Mouse (Mus musculus) CH12.LX (cell line): ENCODE measurements around the gene Taf8.

Experiments used
- CTCF ChIP-seq, 2 experiments: IDR thresholded peaks in 1 of 2; conservative IDR thresholded peaks in 1 of 2; 2 replicates each; pipeline ENCODE4 v1.5.1; 2011 to 2012; ENCODE audit warnings: low read depth in 2 of 2, low read length in 2 of 2, improper control_type of control experiment in 1 of 2, inconsistent platforms in 1 of 2, mild to moderate bottlenecking in 1 of 2, moderate library complexity in 1 of 2
- EP300 ChIP-seq: IDR thresholded peaks from 2 replicates; pipeline ENCODE4 v1.6.1; 2011; ENCODE audit warnings: low read length, improper control_type of control experiment
- MAX ChIP-seq: IDR thresholded peaks from 2 replicates; pipeline ENCODE4 v1.6.1; 2011; ENCODE audit warnings: low read length, improper control_type of control experiment
- MAZ ChIP-seq: IDR thresholded peaks from 2 replicates; pipeline ENCODE4 v1.6.1; 2012; ENCODE audit warnings: low read depth, mild to moderate bottlenecking, inconsistent platforms, low read length, improper control_type of control experiment, moderate library complexity
- MEF2A ChIP-seq: IDR thresholded peaks from 2 replicates; pipeline ENCODE4 v1.6.1; 2014; ENCODE audit warnings: low read depth, mild to moderate bottlenecking, inconsistent platforms, low read length, improper control_type of control experiment, borderline replicate concordance
- NRF1 ChIP-seq: IDR thresholded peaks from 2 replicates; pipeline ENCODE4 v1.6.1; 2014; ENCODE audit warnings: low read depth, mild to moderate bottlenecking, inconsistent platforms, low read length, improper control_type of control experiment, moderate library complexity
- POLR2A ChIP-seq: IDR thresholded peaks from 2 replicates; pipeline ENCODE4 v1.6.1; 2011; ENCODE audit warnings: low read depth, mild to moderate bottlenecking, improper control_type of control experiment, low read length
- RAD21 ChIP-seq: IDR thresholded peaks from 2 replicates; pipeline ENCODE4 v1.6.1; 2011; ENCODE audit warnings: low read depth, mild to moderate bottlenecking, low read length, improper control_type of control experiment, moderate library complexity
- TCF12 ChIP-seq: IDR thresholded peaks from 2 replicates; pipeline ENCODE4 v1.6.1; 2014; ENCODE audit warnings: low read depth, mild to moderate bottlenecking, inconsistent platforms, low read length, improper control_type of control experiment
- ZC3H11A ChIP-seq: IDR thresholded peaks from 2 replicates; pipeline ENCODE4 v1.6.1; 2012; ENCODE audit warnings: low read depth, mild to moderate bottlenecking, inconsistent platforms, low read length, improper control_type of control experiment

- no peak for TF ChIP-seq POLR2A
- no peak for TF ChIP-seq CTCF (conservative IDR thresholded peaks at IDR 0.05 in 1 of 2, IDR thresholded peaks at IDR 0.05 in 1 of 2; ENCODE audit: low read depth in 2 of 2, low read length in 2 of 2)
- no peak for TF ChIP-seq EP300
- no peak for TF ChIP-seq MAZ
- TF ChIP-seq ZC3H11A, result no peak
- no peak for TF ChIP-seq TCF12
- no peak for TF ChIP-seq RAD21
- TF ChIP-seq MAX, result no peak
- no peak for TF ChIP-seq NRF1
- no peak for TF ChIP-seq MEF2A
These were observed 32.5 kb downstream of the Taf8 start for GRCm38 (mm10) chr17:47469642-47470041.
